Mouse (Mus musculus) kidney, postnatal 36 days (tissue): Measurements from ENCODE around the gene Il1rl2.
A peak's percentile ranks its signal among the peaks of the same experiment; 100 is the strongest.

Experiments
- DNase-seq, 2 experiments: peaks; one replicate each; pipeline ENCODE4 v3.0.0; 2021 to 2022; ENCODE audit warnings: mixed read lengths in 2 of 2

Il1rl2 gene

DNA sequence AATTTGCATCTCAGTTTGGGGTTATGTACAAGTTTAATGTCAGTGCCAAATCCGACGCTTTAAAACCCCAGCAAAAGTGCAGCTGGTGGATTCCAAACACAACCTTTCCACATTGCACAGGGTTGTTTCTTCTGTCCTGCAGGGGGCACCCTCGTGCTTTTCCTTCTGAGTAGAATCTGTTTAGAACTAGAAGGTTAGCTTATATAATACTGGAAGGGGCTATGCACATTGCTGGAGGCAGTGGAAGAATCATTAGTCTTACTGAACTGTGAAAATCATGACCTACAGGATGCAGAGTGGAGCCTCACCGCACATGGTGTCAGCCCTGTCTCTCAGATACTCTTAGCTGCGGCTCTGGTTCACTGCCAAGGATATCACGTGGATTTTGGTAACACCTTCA, 55.7 kb downstream of the Il1rl2 start:
- peak; percentile 65 to 88 for DNase-seq

DNA sequence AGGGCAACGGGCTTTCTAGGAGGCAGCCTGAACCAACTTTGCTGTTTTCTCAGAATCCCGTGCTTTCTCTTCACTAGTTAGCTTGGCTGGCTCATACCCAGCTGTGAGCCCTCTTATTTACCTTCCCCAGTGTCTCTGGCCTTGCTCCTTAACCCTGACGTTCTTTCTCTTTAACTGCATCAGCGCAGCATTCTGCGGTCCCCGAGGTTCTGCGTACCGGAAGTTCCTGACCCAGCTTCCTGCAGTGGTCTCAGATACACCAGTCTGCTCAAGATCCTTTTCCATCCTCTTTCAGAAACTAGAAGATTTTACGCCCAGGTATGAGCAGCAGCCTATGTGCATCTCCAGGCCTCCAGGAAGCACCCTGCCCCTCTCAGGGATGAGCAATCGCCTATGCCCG, 56.6 kb downstream of the Il1rl2 start:
- DNase-seq = no peak

DNA sequence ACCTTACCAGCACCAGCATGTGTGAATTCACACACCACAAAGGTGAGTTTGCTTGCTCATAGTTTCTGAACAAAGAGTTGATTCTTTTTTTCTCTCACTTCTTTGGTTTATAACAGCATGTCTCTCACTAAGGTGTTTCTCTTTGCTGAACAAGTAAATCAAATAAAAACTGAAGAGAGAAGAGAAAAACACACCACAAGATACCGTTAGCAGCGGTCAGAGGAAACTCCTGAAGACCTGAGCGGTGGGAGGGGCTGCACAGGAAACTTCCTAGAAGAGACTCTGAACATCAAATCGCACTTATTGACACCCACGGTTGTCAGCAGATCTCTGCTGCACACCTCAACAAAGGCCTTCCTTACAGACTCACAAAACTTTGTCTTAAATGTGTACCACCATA, 58.4 kb downstream of the Il1rl2 start:
- DNase-seq = no peak

DNA sequence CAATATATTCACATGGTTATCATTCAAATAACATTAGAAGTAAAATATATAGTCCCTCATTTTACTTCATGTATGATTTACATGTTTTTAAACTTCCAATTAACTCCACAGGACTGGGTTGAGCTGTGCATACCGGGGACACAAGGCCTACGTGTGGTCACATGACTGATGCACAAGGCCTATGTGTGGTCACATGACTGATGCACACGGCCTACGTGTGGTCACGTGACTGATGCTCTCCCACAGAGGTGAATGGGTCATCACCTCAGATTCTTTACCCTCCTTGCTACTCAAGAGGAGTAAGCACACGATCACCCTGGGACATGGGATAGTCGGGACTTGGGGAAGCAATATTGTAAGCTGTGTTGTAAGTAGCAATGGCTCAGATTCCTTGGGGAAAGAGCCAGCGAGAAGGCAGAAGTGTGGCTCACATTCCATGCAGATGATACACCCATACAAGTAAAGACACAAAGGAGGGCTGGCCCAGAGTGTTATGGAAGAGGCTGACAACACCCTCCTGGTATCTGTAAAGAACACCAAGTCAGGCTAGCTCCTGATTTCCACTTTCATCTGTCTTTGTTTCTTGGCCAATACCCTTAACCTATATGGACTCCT, 60.6 kb downstream of the Il1rl2 start:
- no peak for DNase-seq

DNA sequence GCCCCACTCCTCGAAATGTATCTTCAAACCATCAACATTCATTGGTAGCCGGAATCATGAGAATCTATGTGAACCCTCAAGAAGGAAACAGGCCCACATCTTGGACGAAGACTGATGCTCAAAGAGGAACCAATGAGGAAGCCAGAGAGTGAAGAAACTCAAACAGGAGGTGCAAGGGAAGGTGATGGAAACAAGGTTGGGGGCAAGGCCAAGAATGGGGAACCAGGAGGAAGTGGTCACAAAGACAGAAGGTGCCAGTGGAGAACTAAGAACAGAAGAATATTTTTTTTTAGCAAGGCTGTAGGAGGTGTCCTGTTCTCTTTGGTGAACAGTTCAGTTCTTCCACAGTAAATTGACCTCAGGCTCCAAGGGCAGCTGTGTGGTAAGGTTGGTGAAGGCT, 67.0 kb downstream of the Il1rl2 start:
- no peak for DNase-seq

DNA sequence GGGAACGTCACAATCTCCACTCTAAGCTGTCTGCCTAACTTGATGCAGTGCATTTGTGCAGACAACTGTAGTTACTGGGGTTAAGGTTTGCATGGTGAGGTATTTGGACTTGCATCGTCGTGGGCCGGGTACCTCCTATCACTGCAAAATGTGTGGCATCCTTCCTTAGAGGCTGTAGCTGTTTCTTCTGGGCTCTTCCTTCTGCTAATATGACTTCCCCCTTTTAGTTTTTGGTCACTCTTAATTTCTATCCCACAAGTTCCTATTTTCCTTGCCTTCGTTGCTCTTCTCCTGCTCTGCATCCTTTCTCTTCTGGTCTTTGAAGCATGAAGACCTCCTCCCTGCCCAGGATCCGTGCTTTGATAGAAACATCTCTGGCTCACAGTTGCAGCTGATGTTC, 68.1 kb downstream of the Il1rl2 start:
- DNase-seq = no peak

DNA sequence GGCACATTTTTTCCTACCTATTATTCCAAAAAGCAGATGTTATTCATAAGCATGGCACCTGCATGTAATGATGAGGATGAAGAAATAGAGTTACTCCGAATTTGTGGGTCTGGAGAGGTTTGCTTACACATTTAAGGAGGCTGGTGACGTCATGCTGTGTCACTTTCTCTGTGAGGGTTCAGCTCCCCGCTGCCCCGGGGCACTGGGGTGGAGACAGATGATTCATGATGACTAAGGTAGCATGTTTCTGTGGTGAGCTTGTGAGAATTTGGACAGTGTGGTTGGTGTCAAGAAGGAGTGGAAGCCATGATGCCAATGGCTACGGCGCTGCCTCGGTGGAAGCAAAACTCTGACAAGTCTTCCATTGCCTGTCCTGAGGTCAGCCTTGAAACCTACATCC, 68.8 kb downstream of the Il1rl2 start:
- DNase-seq = no peak

DNA sequence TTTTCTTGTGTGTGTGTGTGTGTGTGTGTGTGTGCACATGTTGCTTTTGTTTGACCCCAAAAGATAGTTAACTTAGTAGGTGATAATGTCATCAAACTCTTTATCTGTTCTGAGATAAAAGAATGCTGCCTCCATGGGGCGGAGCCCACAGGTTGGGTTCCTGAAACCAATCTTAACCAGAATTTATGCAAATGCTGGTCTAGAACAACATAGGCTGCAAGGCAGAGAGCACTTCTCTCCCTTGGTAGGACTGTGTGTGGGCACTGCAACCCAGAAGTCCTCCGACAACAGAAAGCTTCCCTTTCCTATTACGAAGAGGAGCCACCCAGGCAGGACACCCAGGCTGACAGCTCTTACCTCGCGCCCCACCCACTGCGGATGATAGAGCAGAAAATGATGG, 75.2 kb downstream of the Il1rl2 start:
- no peak for DNase-seq

DNA sequence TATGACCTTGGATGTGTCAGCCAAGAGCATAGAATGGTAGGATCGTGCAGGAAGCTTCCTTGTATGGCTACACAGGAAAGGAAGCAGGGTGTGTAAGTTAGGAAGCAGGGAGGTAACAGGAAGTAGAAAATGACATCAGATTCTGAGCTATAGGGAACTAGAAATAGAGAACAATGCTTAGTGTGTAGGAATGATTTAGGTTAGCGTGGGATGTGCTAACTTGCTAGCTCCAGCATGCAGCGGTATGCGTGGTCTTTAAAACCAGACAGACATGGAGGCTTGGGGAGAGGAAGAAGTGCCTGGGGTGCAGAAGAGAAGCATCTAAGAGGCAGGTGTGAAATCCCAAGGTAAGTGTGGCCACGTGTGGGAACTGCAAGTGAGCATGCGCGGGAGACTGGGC, 80.3 kb downstream of the Il1rl2 start:
- DNase-seq = no peak

DNA sequence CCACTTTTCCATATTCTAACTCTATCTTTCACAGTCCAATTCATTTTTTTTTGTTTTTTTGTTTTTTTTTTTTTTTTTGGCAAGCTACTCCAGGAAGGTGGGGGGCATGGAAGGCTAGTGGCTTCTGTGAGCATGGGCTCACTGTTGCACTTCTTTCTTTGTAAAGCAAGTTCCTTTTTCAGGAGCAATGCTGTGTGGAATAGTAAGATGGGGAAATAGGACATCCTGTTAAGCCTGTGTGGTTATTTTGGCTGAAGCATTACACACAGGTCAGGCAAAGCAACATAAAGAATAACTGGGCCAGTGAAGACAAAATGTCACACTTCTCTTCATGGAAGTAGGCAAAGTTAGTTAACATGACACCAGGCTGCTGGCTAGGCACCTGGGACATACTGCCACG, 85.5 kb downstream of the Il1rl2 start:
- no peak for DNase-seq

DNA sequence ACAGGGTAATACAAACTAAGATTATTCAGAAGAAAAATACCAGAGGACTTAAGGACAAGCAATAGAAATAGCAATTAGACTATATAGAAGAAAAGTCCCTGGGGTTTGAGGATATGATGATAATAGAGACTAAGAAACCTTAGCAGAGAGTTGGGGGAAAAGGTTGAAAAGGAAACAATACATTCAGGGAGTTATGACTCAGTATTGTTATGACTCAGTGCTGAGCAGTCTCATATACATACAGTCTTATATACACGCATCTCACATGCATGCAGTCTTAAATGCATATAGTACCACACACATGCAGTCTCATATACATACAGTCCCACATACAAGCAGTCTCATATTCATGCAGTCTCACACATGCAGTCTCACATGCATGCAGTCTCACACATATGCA, 88.6 kb downstream of the Il1rl2 start:
- no peak for DNase-seq

DNA sequence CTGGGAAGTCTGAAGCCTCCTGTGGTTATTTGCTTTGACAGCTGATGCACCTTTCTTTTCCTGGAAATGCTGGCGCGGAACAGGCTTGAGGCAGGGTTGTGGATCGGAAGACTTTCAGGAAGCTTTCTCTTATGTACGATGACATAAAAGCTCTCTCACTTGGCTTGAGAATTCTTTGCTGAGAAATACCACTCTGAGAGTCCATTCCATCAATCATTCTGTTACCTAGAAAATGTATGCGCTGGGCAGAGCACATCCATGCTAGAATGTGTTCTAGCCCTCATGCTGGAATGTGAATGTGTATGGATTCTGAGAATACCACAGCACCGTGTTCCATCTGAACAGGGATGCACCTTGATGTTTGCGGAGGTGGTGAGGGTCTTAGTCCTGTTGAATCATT, 89.9 kb downstream of the Il1rl2 start:
- no peak for DNase-seq

DNA sequence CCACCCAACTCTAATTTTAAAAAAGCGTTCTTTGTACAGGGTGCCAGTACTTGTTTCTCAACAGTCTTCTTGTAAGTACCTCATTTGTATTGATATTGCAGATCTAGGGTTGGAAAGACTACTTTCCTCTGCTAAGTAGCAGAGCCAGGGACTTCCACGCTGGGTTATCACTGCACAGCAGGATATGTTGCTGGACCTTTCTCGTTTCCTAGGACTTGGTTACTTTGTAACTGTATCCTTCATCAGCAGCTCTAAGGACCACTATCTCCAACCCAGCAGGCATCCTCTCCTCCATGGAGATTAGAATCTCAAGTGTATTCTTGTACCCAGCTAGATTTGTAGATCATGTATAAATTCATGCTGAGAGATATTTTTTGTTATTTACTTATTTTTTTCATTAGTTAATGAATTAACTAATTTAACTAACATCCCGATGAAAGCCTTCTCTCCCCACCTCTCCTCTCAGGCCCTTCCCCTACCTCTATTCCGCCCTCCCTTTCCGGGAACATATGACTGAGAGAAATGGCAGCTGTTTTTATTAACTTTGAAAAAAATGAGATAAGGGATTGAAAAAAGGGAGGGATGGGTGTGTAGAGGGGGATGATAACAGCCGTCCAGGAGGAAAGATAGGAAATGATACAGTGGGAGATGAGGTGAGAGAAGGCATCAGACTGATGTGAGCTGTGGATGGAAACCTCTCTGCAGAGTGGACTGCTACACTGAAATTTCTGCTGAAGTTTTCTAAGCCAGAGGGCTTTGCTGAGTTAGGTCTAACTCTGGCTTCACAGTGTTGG, 90.7 kb downstream of the Il1rl2 start:
- no peak for DNase-seq

DNA sequence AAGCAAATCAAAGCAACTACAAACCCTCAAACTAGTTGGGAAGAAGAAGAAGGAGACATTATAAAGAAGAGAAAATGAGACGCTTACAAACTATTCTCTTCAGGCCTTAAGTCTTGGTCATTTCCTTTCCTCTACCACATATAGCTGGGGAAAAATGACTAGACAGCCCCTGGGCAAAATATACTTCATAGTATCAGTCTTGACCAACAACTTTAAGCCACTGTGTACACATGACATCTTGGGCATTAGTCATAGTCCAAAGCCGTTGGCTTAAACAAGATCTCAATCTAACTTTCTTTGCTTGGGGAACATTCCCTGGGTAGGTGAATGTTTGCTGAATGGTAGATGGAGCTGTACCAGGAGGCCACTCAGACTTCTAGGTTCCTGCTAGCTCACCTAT, 92.6 kb downstream of the Il1rl2 start:
- DNase-seq = no peak
